Comparison of ENCODE assay signal across 8 mouse cellular contexts in genomic region chr3:105899394-105900147, GRCm38 (mm10). TPM values are rescaled to one million over a fixed set of nuclear protein-coding genes. Genes with fewer than 3 reads are reported as not detected.
A peak's percentile ranks its signal among the peaks of the same experiment; 100 is the strongest.
DNase-seq lines count a peak whose midpoint lies in the region; ATAC-seq and TF ChIP-seq lines count a peak whose summit lies in the region.

No protein-coding gene starts in this region.

- H3K27ac ChIP-seq in forebrain, postnatal 0 days (ENCODE audit: low read depth, low read length) = no peak overlapping the region

- H3K4me1 ChIP-seq in G1E (ENCODE audit: insufficient read depth, low read depth, low read length) = peaks cover 67% of the 10 kb centered on the region
- no peaks in the 10 kb centered on the region for H3K4me1 ChIP-seq in forebrain, postnatal 0 days (ENCODE audit: insufficient read depth)
- H3K4me1 ChIP-seq in lung, adult 2 months (ENCODE audit: control insufficient read depth, insufficient read depth, low read length) = peaks cover 6% of the 10 kb centered on the region

- WGBS in forebrain, postnatal 0 days = 40% methylated on average over 8 of the region's 8 CpGs
- WGBS in lung, adult 2 months = 32% methylated on average over 8 of the region's 8 CpGs

- no peak for TF ChIP-seq POLR2A in lung, adult 2 months (IDR thresholded peaks at IDR 0.05; ENCODE audit: borderline replicate concordance, extremely low read depth, low read depth, low read length)

- no peak overlapping the region for H3K9ac ChIP-seq in forebrain, postnatal 0 days

- no peaks in the 10 kb centered on the region for H3K9me3 ChIP-seq in G1E (replicated peaks)
- no peaks in the 10 kb centered on the region for H3K9me3 ChIP-seq in forebrain, postnatal 0 days (ENCODE audit: low read length)

- no peaks in the 10 kb centered on the region for H3K36me3 ChIP-seq in G1E (replicated peaks)
- no peaks in the 10 kb centered on the region for H3K36me3 ChIP-seq in forebrain, postnatal 0 days (ENCODE audit: insufficient read depth)

- H3K4me3 ChIP-seq in G1E (ENCODE audit: low read depth, low read length) = no peak overlapping the region
- H3K4me3 ChIP-seq in forebrain, postnatal 0 days (ENCODE audit: low read depth, low read length) = no peak overlapping the region
- no peak overlapping the region for H3K4me3 ChIP-seq in lung, adult 2 months (replicated peaks; ENCODE audit: extremely low read depth, low read depth, low read length)

- TF ChIP-seq CTCF in G1E (IDR thresholded peaks at IDR 0.05; ENCODE audit: low read depth, low read length) = peak; percentile 90
- peak; percentile 96 for TF ChIP-seq CTCF in forebrain, postnatal 0 days (IDR thresholded peaks at IDR 0.05; ENCODE audit: low read depth)
- peak; percentile 89 for TF ChIP-seq CTCF in lung, adult 2 months (IDR thresholded peaks at IDR 0.05; ENCODE audit: insufficient read depth, low read length)

- 0 out of 2 replicates have a peak, but pooled peaks have one; percentile 28 for ATAC-seq in G1E (ENCODE audit: extremely low read depth, insufficient number of reproducible peaks, low FRiP score, poor library complexity, severe bottlenecking)
- peak; percentile 82 for ATAC-seq in forebrain, postnatal 0 days
- peak; percentile 63 for ATAC-seq in neutrophil, adult 5-6 weeks (ENCODE audit: extremely low read depth, insufficient number of reproducible peaks, low FRiP score, poor library complexity, severe bottlenecking)

- no peak overlapping the region for H3K4me2 ChIP-seq in forebrain, postnatal 0 days (ENCODE audit: low read depth)

- H3K27me3 ChIP-seq in G1E (ENCODE audit: insufficient read depth, low read length) = no peaks in the 10 kb centered on the region; the same call in 1 of the 2 replicates
- H3K27me3 ChIP-seq in forebrain, postnatal 0 days (ENCODE audit: insufficient read depth, low read length) = no peaks in the 10 kb centered on the region

- DNase-seq in G1E (ENCODE audit: low spot score) = no peak
- peak; percentile 59 for DNase-seq in cerebellum, adult 11-12 months
- DNase-seq in forebrain, postnatal 0 days = peak; percentile 86
- peak; percentile 90 for DNase-seq in heart, postnatal 4 days
- peak; percentile 76 to 89 for DNase-seq in layer of hippocampus, adult 18-20 months (ENCODE audit: low spot score in 2 of 2)
- DNase-seq in lung, adult 2 months = peak; percentile 84
- peak; percentile 89 for DNase-seq in testis, postnatal 10 days (ENCODE audit: low spot score)

RNA-seq across cellular contexts. Expression of gene Tmigd3, which starts 28.9 kb away (rescaled TPM):
- not detected in 2 replicates for total RNA-seq in G1E (2014; fragmentation: Nextera tagmentation)
- total RNA-seq in G1E (2017) = 1.3 and 5.5 TPM in 2 replicates
- 0.05 TPM in 1 of 2 replicates, not detected in the other for polyA plus RNA-seq in G1E (2012)
- total RNA-seq in forebrain, postnatal 0 days (2014; rRNA removed) = 1.4 TPM in 1 of 2 replicates, not detected in the other
- 0.21 TPM in 1 of 2 replicates, not detected in the other for polyA plus RNA-seq in forebrain, postnatal 0 days (2015; fragmentation: Nextera tagmentation; extraction: Ambion mirVana)
- total RNA-seq in heart, postnatal 4 days (2021) = under 1 TPM; 0.34 to 0.52 TPM
- under 1 TPM in 1 of 2 experiments, not detected in 1; 0.51 TPM for total RNA-seq in layer of hippocampus, adult 18-20 months (2021)
- polyA plus RNA-seq in lung, adult 2 months (2012; rRNA removed) = 1.3 and 2.2 TPM in 2 replicates
- not detected in 2 replicates for total RNA-seq in neutrophil, adult 5-6 weeks (2017)

RNA-seq across cellular contexts. Expression of gene Adora3, which starts 28.9 kb away (rescaled TPM):
- total RNA-seq in G1E (2014; fragmentation: Nextera tagmentation) (1.4 TPM in 1 of 2 replicates, not detected in the other), G1E (2017) (17.4 and 19.3 TPM in 2 replicates)
- polyA plus RNA-seq in G1E (2012) = not detected in 2 replicates
- 0.14 and 0.23 TPM in 2 replicates for total RNA-seq in forebrain, postnatal 0 days (2014; rRNA removed)
- polyA plus RNA-seq in forebrain, postnatal 0 days (2015; fragmentation: Nextera tagmentation; extraction: Ambion mirVana) = 0.31 and 0.35 TPM in 2 replicates
- not detected for total RNA-seq in heart, postnatal 4 days (2021)
- total RNA-seq in layer of hippocampus, adult 18-20 months (2021) = 1 to 10 TPM; 1.1 to 1.4 TPM
- 0.84 and 1.2 TPM in 2 replicates for polyA plus RNA-seq in lung, adult 2 months (2012; rRNA removed)
- total RNA-seq in neutrophil, adult 5-6 weeks (2017) = 1.6 and 2.7 TPM in 2 replicates

RNA-seq across cellular contexts. Expression of gene I830077J02Rik, which starts 32.9 kb away (rescaled TPM):
- total RNA-seq in G1E (2014; fragmentation: Nextera tagmentation) (34.4 and 36.8 TPM in 2 replicates), G1E (2017) (32.6 and 33.1 TPM in 2 replicates)
- 0.98 and 1.6 TPM in 2 replicates for polyA plus RNA-seq in G1E (2012)
- 0.19 and 0.23 TPM in 2 replicates for total RNA-seq in forebrain, postnatal 0 days (2014; rRNA removed)
- 0.22 and 0.35 TPM in 2 replicates for polyA plus RNA-seq in forebrain, postnatal 0 days (2015; fragmentation: Nextera tagmentation; extraction: Ambion mirVana)
- 1 to 10 TPM in 1 of 2 experiments, under 1 TPM in 1; 0.69 to 1.4 TPM for total RNA-seq in heart, postnatal 4 days (2021)
- total RNA-seq in layer of hippocampus, adult 18-20 months (2021) = 1 to 10 TPM in 1 of 2 experiments, under 1 TPM in 1; 0.28 to 1.0 TPM
- 2.3 and 3.7 TPM in 2 replicates for polyA plus RNA-seq in lung, adult 2 months (2012; rRNA removed)
- total RNA-seq in neutrophil, adult 5-6 weeks (2017) = 45.8 and 49.3 TPM in 2 replicates

RNA-seq across cellular contexts. Expression of gene Wdr77, which starts 59.6 kb away (rescaled TPM):
- 59.9 and 68.9 TPM in 2 replicates for total RNA-seq in G1E (2014; fragmentation: Nextera tagmentation)
- total RNA-seq in G1E (2017) = 42.7 and 45.2 TPM in 2 replicates
- polyA plus RNA-seq in G1E (2012) = 60.0 and 68.1 TPM in 2 replicates
- total RNA-seq in forebrain, postnatal 0 days (2014; rRNA removed) = 49.9 and 64.8 TPM in 2 replicates
- 62.2 and 77.7 TPM in 2 replicates for polyA plus RNA-seq in forebrain, postnatal 0 days (2015; fragmentation: Nextera tagmentation; extraction: Ambion mirVana)
- 10 to 100 TPM; 58.3 to 63.3 TPM for total RNA-seq in heart, postnatal 4 days (2021)
- 10 to 100 TPM; 44.1 to 51.2 TPM for total RNA-seq in layer of hippocampus, adult 18-20 months (2021)
- 16.7 and 31.0 TPM in 2 replicates for polyA plus RNA-seq in lung, adult 2 months (2012; rRNA removed)
- total RNA-seq in neutrophil, adult 5-6 weeks (2017) = 34.9 and 37.3 TPM in 2 replicates

Comparison
In these comparisons a context has a peak if more than half of its experiments do, and no peak if none do; other contexts are left out.
1. ATAC-seq: peak in every context shown above with its lines; median percentile 82 in forebrain, postnatal 0 days; 63 in neutrophil, adult 5-6 weeks; 28 in G1E.
2. RNA of gene I830077J02Rik, which starts 32.9 kb away (total RNA-seq): 45.8 to 49.3 TPM in neutrophil, adult 5-6 weeks and 32.6 to 36.8 TPM in G1E; 0.69 to 1.4 TPM in heart, postnatal 4 days, 0.28 to 1.0 TPM in layer of hippocampus, adult 18-20 months and 0.19 to 0.23 TPM in forebrain, postnatal 0 days; every median in the first group is over 10 times any median in the second.
3. Peak in every context shown above with its lines, with median percentiles within 50 percentile points of each other: CTCF ChIP-seq.